Mouse (Mus musculus): ENCODE results near the gene Gucy2d. TPM values are rescaled to one million over a fixed set of nuclear protein-coding genes. Genes with fewer than 3 reads are reported as not detected.

The Gucy2d gene
- polyA plus RNA-seq, 1 experiment from 2014 or later = not detected

GRCm38 (mm10) chr7:98523813-98524361, 83.7 kb downstream of the Gucy2d start:
- ATAC-seq (ENCODE audit: low read depth) (no peak), DNase-seq (no peak)
- WGBS (ENCODE audit: insufficient replicate concordance) = 18% methylated on average over 7 of the region's 7 CpGs
- Histone ChIP-seq H3K4me3 (replicated peaks) (no peak overlapping the region), H3K9ac (no peak overlapping the region), H3K9me3 (replicated peaks) (no peaks in the 10 kb centered on the region), H3K4me1 (replicated peaks) (peaks cover 7% of the 10 kb centered on the region), H3K27ac (no peak overlapping the region), H3K36me3 (no peaks in the 10 kb centered on the region), H3K4me2 (no peak overlapping the region), H3K27me3 (0 out of 2 replicates have a peak, but pooled peaks cover 7% of the 10 kb centered on the region)

- H3K27me3 ChIP-seq = 0 out of 2 replicates have a peak, but pooled peaks cover 8% of the 10 kb centered on the region
- no peak overlapping the region for H3K4me3 ChIP-seq (replicated peaks)
- H3K27ac ChIP-seq = no peak overlapping the region
- WGBS (ENCODE audit: insufficient replicate concordance) = 53% methylated on average over 6 of the region's 6 CpGs
- no peak for DNase-seq
- peaks cover 7% of the 10 kb centered on the region for H3K4me1 ChIP-seq (replicated peaks)
- H3K4me2 ChIP-seq = no peak overlapping the region
- no peak overlapping the region for H3K9ac ChIP-seq
- no peaks in the 10 kb centered on the region for H3K36me3 ChIP-seq
- no peak for ATAC-seq (ENCODE audit: low read depth)
- H3K9me3 ChIP-seq (replicated peaks) = no peaks in the 10 kb centered on the region
Measured at GRCm38 (mm10) chr7:98524401-98524800, 84.2 kb downstream of the Gucy2d start.

- Histone ChIP-seq H3K9me3 (replicated peaks) (no peaks in the 10 kb centered on the region), H3K9ac (no peak overlapping the region), H3K36me3 (no peaks in the 10 kb centered on the region), H3K4me1 (replicated peaks) (peaks cover 7% of the 10 kb centered on the region), H3K4me3 (replicated peaks) (no peak overlapping the region), H3K4me2 (no peak overlapping the region), H3K27me3 (0 out of 2 replicates have a peak, but pooled peaks cover 10% of the 10 kb centered on the region), H3K27ac (no peak overlapping the region)
- WGBS (ENCODE audit: insufficient replicate concordance) = 62% methylated on average over 6 of the region's 6 CpGs
- DNase-seq (no peak), ATAC-seq (ENCODE audit: low read depth) (no peak)
Measured at GRCm38 (mm10) chr7:98524869-98525699, 84.9 kb downstream of the Gucy2d start.

Other genes starting within 250 kb of the Gucy2d start
- gene B3gnt6, start 240.9 kb upstream of the Gucy2d start, polyA plus RNA-seq (2015; fragmentation: Nextera tagmentation; extraction: Ambion mirVana) = not detected in 2 replicates
- gene Acer3, start 119.2 kb upstream of the Gucy2d start, polyA plus RNA-seq (2015; fragmentation: Nextera tagmentation; extraction: Ambion mirVana) = 24.4 and 28.9 TPM in 2 replicates
- 1.1 and 1.8 TPM in 2 replicates for gene Tsku, start 79.1 kb upstream of the Gucy2d start, polyA plus RNA-seq (2015; fragmentation: Nextera tagmentation; extraction: Ambion mirVana)
- 3.2 and 5.7 TPM in 2 replicates for gene Lrrc32, start 48.9 kb downstream of the Gucy2d start, polyA plus RNA-seq (2015; fragmentation: Nextera tagmentation; extraction: Ambion mirVana)
- gene Emsy, start 216.4 kb downstream of the Gucy2d start, polyA plus RNA-seq (2015; fragmentation: Nextera tagmentation; extraction: Ambion mirVana) = 4.6 and 8.4 TPM in 2 replicates